Mouse (Mus musculus): ENCODE data around the gene Serpina9.

DNA sequence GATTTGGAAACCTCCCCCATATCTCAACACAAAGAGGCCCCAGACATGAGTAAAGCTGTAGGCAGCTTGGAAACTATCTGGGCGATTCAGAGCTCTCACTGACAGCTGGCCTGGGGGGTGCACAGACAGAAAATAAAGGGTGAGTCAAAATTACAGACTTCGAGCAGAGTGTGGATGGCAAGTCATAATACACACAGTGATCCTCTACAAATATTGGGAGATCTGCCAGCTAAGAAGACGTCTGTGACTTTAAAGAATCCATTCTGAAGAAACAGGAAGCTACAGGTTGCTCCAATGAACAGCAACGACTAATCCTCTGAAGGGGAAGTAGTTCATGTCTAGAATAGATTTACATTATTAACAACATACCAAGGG lies 10.3 kb downstream of the Serpina9 start:
- TF ChIP-seq CTCF (IDR thresholded peaks at IDR 0.05) (no peak), POLR2A (IDR thresholded peaks at IDR 0.05; ENCODE audit: insufficient read depth, low read depth, low read length) (no peak)
